Mouse (Mus musculus): ENCODE measurements around the gene Cacna1d. TPM values are rescaled to one million over a fixed set of nuclear protein-coding genes. Genes with fewer than 3 reads are reported as not detected.

Gene Cacna1d
- total RNA-seq, 2 experiments from 2014 or later = 9.6 to 12.5 TPM

- no peak for DNase-seq
Measured at GRCm38 (mm10) chr14:30018463-30018801, 472.8 kb downstream of the Cacna1d start.

GRCm38 (mm10) chr14:30017794-30018462 is 473.3 kb downstream of the Cacna1d start:
- no peak for DNase-seq

- no peak for DNase-seq
Measured at GRCm38 (mm10) chr14:30016666-30017065, 474.6 kb downstream of the Cacna1d start.

GRCm38 (mm10) chr14:30015008-30015407 is 476.2 kb downstream of the Cacna1d start:
- no peak for DNase-seq

- DNase-seq = no peak
Measured at GRCm38 (mm10) chr14:30014487-30014886, 476.8 kb downstream of the Cacna1d start.

GRCm38 (mm10) chr14:30011886-30012560 is 479.2 kb downstream of the Cacna1d start:
- no peak for DNase-seq

- DNase-seq = peak; percentile 77
Measured at GRCm38 (mm10) chr14:30009864-30010560, 481.2 kb downstream of the Cacna1d start.

- peak; percentile 70 for DNase-seq
Measured at GRCm38 (mm10) chr14:30008733-30009575, 482.3 kb downstream of the Cacna1d start, which contains the start of the genes Il17rb and Chdh. TSS of gene Il17rb (minus strand) at chr14:30008896. TSS of gene Chdh (plus strand) at chr14:30009023.

GRCm38 (mm10) chr14:29999475-29999811 is 491.8 kb downstream of the Cacna1d start:
- DNase-seq = no peak

- no peak for DNase-seq
Measured at GRCm38 (mm10) chr14:29998747-29999474, 492.3 kb downstream of the Cacna1d start.

- DNase-seq = no peak
Measured at GRCm38 (mm10) chr14:29997345-29997744, 493.9 kb downstream of the Cacna1d start.

GRCm38 (mm10) chr14:29996000-29996751 is 495.1 kb downstream of the Cacna1d start:
- DNase-seq = no peak

- no peak for DNase-seq
Measured at GRCm38 (mm10) chr14:29994976-29995375, 496.3 kb downstream of the Cacna1d start.

Other genes starting within 250 kb of the Cacna1d start
- gene Dcp1a, start 11.9 kb downstream of the Cacna1d start, total RNA-seq (2021) = 10 to 100 TPM; 19.2 to 20.0 TPM
- 10 to 100 TPM; 67.9 to 69.2 TPM for gene Tkt, start 56.9 kb upstream of the Cacna1d start, total RNA-seq (2021)
- 10 to 100 TPM; 28.6 to 30.9 TPM for gene Prkcd, start 134.8 kb upstream of the Cacna1d start, total RNA-seq (2021)
- 10 to 100 TPM in 1 of 2 experiments, 1 to 10 TPM in 1; 9.6 to 10.5 TPM for gene Rft1, start 162.9 kb upstream of the Cacna1d start, total RNA-seq (2021)
- 10 to 100 TPM; 20.4 to 20.7 TPM for gene Sfmbt1, start 223.4 kb upstream of the Cacna1d start, total RNA-seq (2021)

Data from heart, postnatal 4 days (tissue).